Mouse (Mus musculus) G1E (cell line): Measurements from ENCODE around the gene Slc48a1. TPM values are rescaled to one million over a fixed set of nuclear protein-coding genes. Genes with fewer than 3 reads are reported as not detected.

Experiments
- ATAC-seq: 2 replicates; pipeline ENCODE4 v1.8.0; 2016; ENCODE audit warnings: mild to moderate bottlenecking; ENCODE audit not compliant: insufficient number of reproducible peaks, poor library complexity, low FRiP score, severe bottlenecking; ENCODE audit errors: extremely low read depth
- DNase-seq: peaks from one replicate; pipeline ENCODE4 v3.0.0; 2012; ENCODE audit warnings: low spot score
- H3K27me3 ChIP-seq: 2 replicates; pipeline ENCODE4 v1.6.1; 2012; ENCODE audit warnings: mild to moderate bottlenecking, low read length, inconsistent platforms; ENCODE audit not compliant: insufficient read depth
- H3K36me3 ChIP-seq: replicated peaks from 2 replicates; pipeline ENCODE3; 2012; ENCODE audit warnings: mild to moderate bottlenecking, inconsistent platforms
- H3K4me1 ChIP-seq: 2 replicates; pipeline ENCODE4 v1.6.1; 2012; ENCODE audit warnings: low read depth, low read length, inconsistent platforms, mixed read lengths; ENCODE audit not compliant: insufficient read depth
- H3K4me3 ChIP-seq: 2 replicates; pipeline ENCODE4 v1.5.1; 2012; ENCODE audit warnings: low read depth, mild to moderate bottlenecking, inconsistent platforms, low read length, moderate library complexity, mixed read lengths
- H3K9me3 ChIP-seq: replicated peaks from 2 replicates; pipeline ENCODE4 v1.6.1; 2012; ENCODE audit warnings: inconsistent platforms
- CTCF ChIP-seq: IDR thresholded peaks from 2 replicates; pipeline ENCODE4 v1.5.1; 2012; ENCODE audit warnings: low read depth, low read length, inconsistent platforms, mixed read lengths
- GATA1 ChIP-seq: IDR thresholded peaks from 2 replicates; pipeline ENCODE4 v1.6.1; 2012; ENCODE audit warnings: borderline replicate concordance, low read length, inconsistent platforms, mixed read lengths
- GATA2 ChIP-seq: IDR thresholded peaks from 2 replicates; pipeline ENCODE4 v1.6.1; 2012; ENCODE audit warnings: low read depth, low read length, inconsistent platforms, borderline replicate concordance
- POLR2AphosphoS5 ChIP-seq: IDR thresholded peaks from 2 replicates; pipeline ENCODE4 v1.6.1; 2012; ENCODE audit warnings: low read depth, low read length, inconsistent platforms; ENCODE audit not compliant: insufficient replicate concordance
- TAL1 ChIP-seq: conservative IDR thresholded peaks from 2 replicates; pipeline ENCODE4 v1.6.1; 2012; ENCODE audit warnings: low read depth, low read length, inconsistent platforms, mixed read lengths
- polyA plus RNA-seq: library from polyadenylated mRNA; stranded (reverse); fragments of >175 nt; gene quantifications from 2 replicates; pipeline ENCODE4 v1.2.3, GENCODE M21; 2012
- total RNA-seq, 2 experiments: library from RNA; stranded (forward) in 1 of 2; stranded (reverse) in 1 of 2; fragments of 200-1000 nt in 1 of 2; fragments of >200 nt in 1 of 2; fragmentation: Nextera tagmentation in 1 of 2; gene quantifications; 2 replicates each; pipeline ENCODE4 v1.2.3; 2014 to 2017

The Slc48a1 gene
- total and polyA plus RNA-seq, 3 experiments: 108 to 256 (median 125) TPM

GRCm38 (mm10) chr15:97839991-97840455 lies 61.7 kb downstream of the Slc48a1 start:
- H3K4me3 ChIP-seq: peak overlapping the region; percentile 52
- DNase-seq: peak; percentile 64
- peak; percentile 46 for ATAC-seq
- peaks cover 74% of the 10 kb centered on the region for H3K36me3 ChIP-seq
- H3K4me1 ChIP-seq: peaks cover 97% of the 10 kb centered on the region
- no peaks in the 10 kb centered on the region for H3K9me3 ChIP-seq
- TF ChIP-seq POLR2AphosphoS5: no peak
- TF ChIP-seq GATA1: no peak
- H3K27me3 ChIP-seq: no peaks in the 10 kb centered on the region

- TF ChIP-seq GATA2: no peak
- no peak for TF ChIP-seq CTCF
- no peak for TF ChIP-seq GATA1
- no peak for TF ChIP-seq TAL1
- no peak for TF ChIP-seq POLR2AphosphoS5
- no peaks in the 10 kb centered on the region for H3K27me3 ChIP-seq
- peaks cover 99% of the 10 kb centered on the region for H3K4me1 ChIP-seq
- peak overlapping the region; percentile 52; the same call in 1 of the 2 replicates for H3K4me3 ChIP-seq
- peaks cover 67% of the 10 kb centered on the region for H3K36me3 ChIP-seq
- H3K9me3 ChIP-seq: 0 out of 2 replicates have a peak, but pooled peaks cover under 1% of the 10 kb centered on the region
- ATAC-seq: no peak
- no peak for DNase-seq
Observed at GRCm38 (mm10) chr15:97840781-97841180, 62.5 kb downstream of the Slc48a1 start.

DNA sequence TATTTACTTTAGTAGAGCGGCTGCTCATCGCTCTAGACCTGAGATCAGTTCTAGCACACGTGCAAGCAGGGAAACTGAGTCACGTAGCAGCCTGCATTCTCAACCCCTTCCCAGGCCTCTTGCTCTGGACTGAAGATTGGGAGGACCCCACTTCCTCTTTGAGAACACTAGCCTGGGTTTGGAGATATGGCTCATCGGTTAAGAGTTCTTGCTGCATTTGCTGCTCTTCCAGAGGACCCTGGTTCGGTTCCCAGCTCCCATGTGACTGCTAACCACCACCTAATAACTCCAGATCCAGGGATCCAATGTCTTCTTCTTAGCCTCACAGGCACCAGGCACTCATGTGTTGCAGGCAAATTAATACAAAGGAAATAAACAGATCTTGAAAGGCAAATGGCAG lies 63.1 kb downstream of the Slc48a1 start:
- no peak for ATAC-seq
- H3K27me3 ChIP-seq: no peaks in the 10 kb centered on the region
- H3K4me3 ChIP-seq: peak overlapping the region; percentile 44; the same call in 1 of the 2 replicates
- no peak for DNase-seq
- H3K9me3 ChIP-seq: peaks cover 5% of the 10 kb centered on the region
- peaks cover 62% of the 10 kb centered on the region for H3K36me3 ChIP-seq
- H3K4me1 ChIP-seq: peaks cover 99% of the 10 kb centered on the region
- no peak for TF ChIP-seq TAL1
- no peak for TF ChIP-seq GATA2

DNA sequence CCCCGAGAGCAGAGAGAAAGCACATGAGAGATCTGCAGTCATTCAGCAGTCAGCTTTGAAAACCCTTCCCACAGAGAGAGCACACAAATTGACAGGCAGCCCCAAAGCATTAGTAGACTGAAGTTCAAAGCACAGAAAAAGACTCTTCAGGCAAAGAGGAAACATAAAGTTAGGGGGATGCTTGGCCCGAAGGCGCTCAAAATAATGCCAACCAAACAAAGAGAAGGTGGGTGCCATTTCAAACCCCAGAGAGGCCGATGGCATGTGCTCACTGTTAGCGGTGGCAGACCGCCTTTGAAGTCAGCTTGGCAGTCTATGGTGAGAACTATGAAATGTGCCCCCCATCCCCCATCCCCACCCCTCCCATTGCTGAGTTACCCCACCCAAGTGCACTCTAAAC lies 63.7 kb downstream of the Slc48a1 start:
- Histone ChIP-seq H3K36me3 (peaks cover 55% of the 10 kb centered on the region), H3K4me3 (peak overlapping the region; percentile 56; the same call in 1 of the 2 replicates), H3K9me3 (peaks cover 5% of the 10 kb centered on the region), H3K27me3 (no peaks in the 10 kb centered on the region), H3K4me1 (peaks cover 99% of the 10 kb centered on the region)
- no peak for ATAC-seq
- DNase-seq: no peak
- TF ChIP-seq GATA2: no peak
- TF ChIP-seq POLR2AphosphoS5: no peak
- no peak for TF ChIP-seq GATA1
- TF ChIP-seq TAL1: no peak
- TF ChIP-seq CTCF: no peak

Other genes with a start within 250 kb of the Slc48a1 start
- 14.6 and 19.8 TPM in 2 replicates for gene Rpap3, start 72.7 kb upstream of the Slc48a1 start, total RNA-seq (2014; fragmentation: Nextera tagmentation)
- gene Rpap3, start 72.7 kb upstream of the Slc48a1 start, total RNA-seq (2017): 31.2 and 37.8 TPM in 2 replicates
- gene Rpap3, start 72.7 kb upstream of the Slc48a1 start, polyA plus RNA-seq: 17.8 and 21.6 TPM in 2 replicates
- not detected in 2 replicates for gene Endou, start 47.2 kb upstream of the Slc48a1 start, total RNA-seq (2014; fragmentation: Nextera tagmentation)
- 0.05 and 0.17 TPM in 2 replicates for gene Endou, start 47.2 kb upstream of the Slc48a1 start, total RNA-seq (2017)
- gene Endou, start 47.2 kb upstream of the Slc48a1 start, polyA plus RNA-seq: not detected in 2 replicates
- gene Rapgef3, start 10.5 kb upstream of the Slc48a1 start, total RNA-seq (2014; fragmentation: Nextera tagmentation): not detected in 2 replicates
- under 0.01 and 0.05 TPM in 2 replicates for gene Rapgef3, start 10.5 kb upstream of the Slc48a1 start, total RNA-seq (2017)
- gene Rapgef3, start 10.5 kb upstream of the Slc48a1 start, polyA plus RNA-seq: 0.23 and 0.25 TPM in 2 replicates
- 20.4 and 21.1 TPM in 2 replicates for gene Hdac7, start 66.0 kb downstream of the Slc48a1 start, total RNA-seq (2014; fragmentation: Nextera tagmentation)
- 3.0 and 3.9 TPM in 2 replicates for gene Hdac7, start 66.0 kb downstream of the Slc48a1 start, total RNA-seq (2017)
- gene Hdac7, start 66.0 kb downstream of the Slc48a1 start, polyA plus RNA-seq: 117 and 164 TPM in 2 replicates
- 0.45 and 1.1 TPM in 2 replicates for gene Vdr, start 132.1 kb downstream of the Slc48a1 start, total RNA-seq (2014; fragmentation: Nextera tagmentation)
- 0.23 and 0.33 TPM in 2 replicates for gene Vdr, start 132.1 kb downstream of the Slc48a1 start, total RNA-seq (2017)
- 0.09 and 0.11 TPM in 2 replicates for gene Vdr, start 132.1 kb downstream of the Slc48a1 start, polyA plus RNA-seq
- gene Tmem106c, start 185.7 kb downstream of the Slc48a1 start, total RNA-seq (2014; fragmentation: Nextera tagmentation): 52.1 and 54.3 TPM in 2 replicates
- gene Tmem106c, start 185.7 kb downstream of the Slc48a1 start, total RNA-seq (2017): 18.6 and 18.7 TPM in 2 replicates
- 12.5 and 19.2 TPM in 2 replicates for gene Tmem106c, start 185.7 kb downstream of the Slc48a1 start, polyA plus RNA-seq
- gene Col2a1, start 226.2 kb downstream of the Slc48a1 start, total RNA-seq (2014; fragmentation: Nextera tagmentation): not detected in 2 replicates
- gene Col2a1, start 226.2 kb downstream of the Slc48a1 start, total RNA-seq (2017): 0.06 and 0.11 TPM in 2 replicates
- gene Col2a1, start 226.2 kb downstream of the Slc48a1 start, polyA plus RNA-seq: 0.01 TPM in 1 of 2 replicates, not detected in the other